Mouse (Mus musculus) megakaryocyte progenitor cell, adult 5-6 weeks (primary cell): ENCODE measurements around the gene Pgp. TPM values are rescaled to one million over a fixed set of nuclear protein-coding genes. Genes with fewer than 3 reads are reported as not detected.

Experiments
- ATAC-seq: replicated peaks from 2 replicates; pipeline ENCODE4 v1.8.0; 2016; ENCODE audit warnings: mild to moderate bottlenecking, moderate TSS enrichment, inconsistent platforms; ENCODE audit not compliant: poor library complexity
- total RNA-seq, 2 experiments: library from RNA; stranded (forward) in 1 of 2; stranded (reverse) in 1 of 2; fragments of 157-497, 149-512 nt in 1 of 2; fragments of 200-1000 nt in 1 of 2; gene quantifications; 2 replicates each; pipeline versions ENCODE4 v1.2.3 to v1.2.4; 2015 to 2017

The Pgp gene
- total RNA-seq, 2 experiments from 2014 or later: 16.6 to 25.4 TPM

DNA sequence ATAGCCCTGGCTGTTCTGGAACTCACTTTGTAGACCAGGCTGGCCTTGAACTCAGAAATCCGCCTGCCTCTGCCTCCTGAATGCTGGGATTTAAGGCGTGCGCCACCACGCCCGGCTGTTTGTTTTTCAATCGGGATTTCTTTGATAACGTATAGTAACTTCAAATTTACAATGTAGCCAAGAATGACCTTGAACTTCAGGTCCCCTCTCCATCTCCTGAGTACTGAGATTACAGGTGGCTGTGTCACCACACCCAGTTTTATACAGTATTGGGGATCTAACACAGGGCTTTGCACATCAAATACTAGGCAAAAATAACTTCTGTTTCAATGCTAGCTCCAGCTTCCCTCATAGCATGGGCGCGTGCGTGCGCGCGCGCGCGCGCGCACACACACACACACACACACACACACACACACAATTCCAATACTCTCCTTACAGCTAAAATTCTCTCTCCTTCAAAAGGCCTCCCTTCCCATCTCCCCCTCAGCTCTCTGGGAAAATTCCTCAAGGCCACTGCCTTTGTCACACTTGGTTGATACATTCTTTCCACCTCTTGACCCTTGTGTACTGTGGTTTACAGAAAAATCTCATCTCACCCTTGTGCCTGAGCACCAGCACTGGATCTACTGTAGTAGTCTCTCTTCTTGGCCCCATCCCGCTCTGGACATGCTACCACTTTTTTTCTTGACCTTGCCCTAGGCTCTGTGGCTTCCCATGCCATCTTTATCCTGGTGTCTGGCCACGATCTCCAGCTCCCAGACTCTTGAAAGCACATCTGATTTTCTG lies 11.0 kb downstream of the Pgp start:
- ATAC-seq: no peak

DNA sequence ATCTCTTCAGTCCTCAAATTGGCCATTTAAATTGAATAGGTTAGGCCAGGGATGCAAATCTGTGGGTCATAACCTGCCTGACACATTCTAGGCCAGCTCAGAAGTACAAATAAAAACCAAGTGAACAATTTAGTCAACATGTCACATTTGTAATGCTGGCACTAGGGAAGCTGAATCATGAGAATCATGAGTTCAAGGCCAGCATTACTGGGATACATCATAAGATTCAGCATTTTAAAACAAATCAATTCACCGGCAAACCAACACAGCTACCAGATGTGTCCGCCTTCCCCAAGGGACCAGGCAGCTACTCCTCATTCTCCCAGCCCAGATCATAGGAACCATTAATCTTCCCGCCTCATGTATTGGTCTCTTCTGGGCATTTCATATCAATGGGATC lies 13.3 kb downstream of the Pgp start:
- no peak for ATAC-seq

DNA sequence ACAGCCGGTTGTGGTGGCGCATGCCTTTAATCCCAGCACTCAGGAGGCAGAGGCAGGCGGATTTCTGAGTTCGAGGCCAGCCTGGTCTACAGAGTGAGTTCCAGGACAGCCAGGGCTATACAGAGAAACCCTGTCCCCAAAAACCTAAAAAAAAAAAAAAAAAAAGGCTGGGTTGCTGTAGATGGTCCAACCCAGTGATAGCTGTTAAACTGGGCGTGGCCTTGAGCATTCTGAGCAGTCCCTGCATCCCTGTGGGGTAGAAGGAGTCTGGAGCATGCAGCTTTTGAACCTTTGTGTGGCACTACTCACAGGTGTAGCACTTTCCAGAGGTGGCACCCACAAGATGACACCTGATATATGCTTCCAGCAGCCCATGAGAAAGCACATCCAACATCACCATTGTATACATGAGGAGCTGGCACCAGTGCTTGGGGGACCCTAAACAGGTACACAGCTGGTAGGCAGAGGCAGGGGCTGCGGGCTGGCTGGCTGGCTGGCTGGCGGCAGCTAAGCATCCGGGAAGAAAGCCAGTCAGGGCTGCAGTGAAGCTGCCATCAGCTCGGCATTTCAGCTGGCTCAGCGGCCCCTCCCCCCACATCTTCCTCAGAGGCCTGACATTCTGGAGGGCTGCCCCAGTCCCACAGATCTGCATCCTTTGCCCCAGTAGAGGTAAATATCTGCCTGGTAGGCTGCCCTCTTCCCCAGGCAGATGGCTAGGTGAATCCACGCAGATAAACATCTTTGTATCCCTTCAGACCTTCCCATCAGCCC lies 15.1 kb downstream of the Pgp start:
- no peak for ATAC-seq

DNA sequence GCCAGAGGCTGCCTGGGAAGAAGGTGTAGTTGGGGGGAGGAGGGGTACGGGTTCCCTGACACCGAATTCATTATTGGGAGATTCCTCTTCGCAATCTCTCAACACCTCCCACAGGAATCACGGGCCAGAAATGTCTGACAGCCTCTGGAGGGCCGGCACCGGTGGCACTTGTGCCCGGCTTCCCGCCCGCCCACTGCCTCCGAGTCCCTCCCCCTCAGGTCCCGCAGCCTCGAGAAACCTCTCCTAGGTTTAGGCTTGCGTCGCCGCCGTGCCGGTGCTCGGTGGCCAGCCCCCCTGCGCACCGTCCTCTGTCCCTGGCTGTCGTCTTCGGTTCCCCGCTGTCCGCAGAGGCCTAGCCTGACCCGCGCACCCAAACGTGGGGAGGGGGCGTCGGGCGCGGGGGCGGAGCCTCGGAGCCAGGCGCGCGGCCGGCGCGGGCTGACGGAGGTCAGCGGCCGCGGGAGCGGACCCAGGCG lies 18.0 kb downstream of the Pgp start, which contains the start of gene Caskin1:
Gene Caskin1, plus strand, starts transcription at position 416 of the 476 bp plus-strand sequence.
- 0 out of 2 replicates have a peak, but pooled peaks have one; percentile 39 for ATAC-seq

DNA sequence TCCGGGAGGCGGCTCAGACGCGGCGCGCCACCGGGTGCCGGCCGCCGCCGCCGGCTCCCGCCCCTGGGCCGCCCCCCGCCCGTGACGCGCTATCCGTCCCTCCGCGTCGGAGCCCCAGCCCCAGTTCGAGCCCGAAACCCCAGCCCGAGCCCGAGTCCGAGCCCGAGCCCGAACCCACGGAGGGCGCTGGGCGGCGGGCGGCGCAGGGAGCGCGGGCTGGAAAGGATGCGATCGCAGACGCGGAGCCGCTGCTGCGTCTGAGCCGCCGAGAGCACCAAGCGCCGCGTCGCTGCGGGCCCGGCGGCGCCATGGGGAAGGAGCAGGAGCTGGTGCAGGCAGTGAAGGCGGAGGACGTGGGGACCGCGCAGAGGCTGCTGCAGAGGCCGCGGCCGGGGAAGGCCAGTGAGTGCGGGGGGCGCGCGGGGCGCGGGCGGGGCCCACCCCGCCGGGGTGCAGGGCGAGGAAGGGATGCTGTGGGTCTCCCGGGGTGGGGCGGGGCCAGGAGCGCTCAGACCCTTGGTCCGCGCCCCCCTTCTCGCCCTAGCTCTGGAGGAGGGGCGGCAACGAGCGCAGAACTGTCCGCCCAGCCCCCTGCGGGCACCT lies 18.6 kb downstream of the Pgp start:
- ATAC-seq: peak; percentile 54

DNA sequence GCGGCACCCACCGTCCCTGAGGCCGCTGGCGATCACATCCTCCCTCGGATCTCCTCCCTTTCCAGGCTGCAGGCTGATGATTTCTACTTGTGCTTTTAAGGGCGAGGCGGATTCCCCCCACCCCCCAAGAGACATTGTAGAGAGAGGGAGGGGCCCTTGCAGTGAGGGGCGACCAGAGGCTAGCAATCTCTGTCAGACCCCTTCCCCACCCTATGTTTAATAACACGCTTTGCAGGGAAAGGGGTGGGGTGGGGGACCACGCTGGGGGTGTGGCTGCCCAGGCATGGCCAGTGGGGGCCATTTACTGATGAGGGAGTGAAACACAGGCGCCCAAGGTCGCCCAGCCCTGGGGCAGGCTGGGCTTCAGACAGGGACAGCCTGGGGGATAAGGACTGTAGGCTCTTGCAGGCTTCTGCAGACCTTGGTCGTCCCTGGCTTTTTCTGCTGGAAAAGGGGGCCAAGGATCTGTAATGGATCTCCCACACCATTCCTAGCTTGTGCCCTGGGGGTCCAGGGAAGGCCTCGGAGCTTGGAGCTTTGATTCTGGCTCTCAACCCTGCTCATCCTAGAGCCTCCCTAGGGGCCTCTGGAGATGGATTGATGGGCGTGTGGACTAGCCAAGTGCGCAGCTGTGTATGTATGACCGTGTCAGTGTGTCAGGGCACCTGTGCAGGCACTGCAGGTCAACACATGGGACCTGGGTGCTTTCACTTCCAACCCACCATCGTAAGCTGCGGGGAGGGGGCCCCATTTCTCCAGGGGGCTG lies 19.3 kb downstream of the Pgp start:
- no peak for ATAC-seq

DNA sequence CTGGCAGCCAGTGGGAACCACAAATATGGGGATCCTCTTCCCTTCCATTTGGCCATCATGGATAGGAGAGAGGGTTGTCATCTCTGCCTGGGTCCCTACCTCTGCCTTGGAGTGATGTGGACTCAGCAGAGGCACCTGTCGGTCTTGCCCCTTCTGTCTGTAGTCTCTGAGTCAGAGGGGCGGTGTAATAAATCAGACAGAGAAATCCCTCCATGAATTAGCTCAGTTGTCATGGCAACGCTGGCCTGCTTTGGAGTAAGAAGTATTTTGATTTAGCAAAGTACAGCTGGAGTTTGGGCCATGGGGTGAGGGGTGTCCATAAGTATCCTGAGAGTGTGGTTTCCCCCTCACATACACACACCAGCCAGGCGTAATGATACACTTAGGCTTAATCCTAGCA lies 20.2 kb downstream of the Pgp start:
- no peak for ATAC-seq

DNA sequence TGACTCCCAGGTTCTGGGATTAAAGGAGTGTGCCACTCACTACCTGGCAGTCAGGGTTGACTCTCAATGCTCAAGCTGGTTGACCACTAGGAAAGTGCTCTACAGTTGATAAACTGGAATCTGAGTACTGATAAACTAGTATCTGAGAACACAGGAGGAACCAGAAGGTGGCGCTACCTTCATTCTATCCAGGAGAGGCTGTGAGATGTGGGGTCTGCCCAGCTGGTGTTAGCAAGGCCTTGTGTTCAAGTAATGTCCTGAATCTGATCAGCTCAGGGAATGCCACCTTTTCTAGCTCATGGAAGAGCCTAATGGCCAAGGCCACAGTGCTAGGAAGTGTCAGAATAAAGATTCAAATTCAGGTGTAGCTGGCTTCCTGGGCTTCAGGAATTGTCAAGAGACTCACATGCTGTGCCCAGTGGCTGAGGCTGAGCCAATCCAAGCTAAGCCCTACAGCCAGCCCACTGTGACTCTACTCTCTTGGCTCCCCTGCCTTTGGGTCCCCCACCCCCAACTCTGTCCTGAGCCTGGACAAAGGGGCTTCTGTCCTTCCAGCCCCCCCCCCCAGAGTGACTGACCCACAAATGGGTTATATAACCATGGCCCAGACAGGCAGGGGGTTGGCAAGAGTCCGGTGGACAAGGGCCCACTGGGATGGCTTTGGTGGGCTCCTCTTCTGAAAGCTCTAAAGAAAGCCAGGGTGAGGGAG lies 24.6 kb downstream of the Pgp start:
- peak; percentile 85 for ATAC-seq

DNA sequence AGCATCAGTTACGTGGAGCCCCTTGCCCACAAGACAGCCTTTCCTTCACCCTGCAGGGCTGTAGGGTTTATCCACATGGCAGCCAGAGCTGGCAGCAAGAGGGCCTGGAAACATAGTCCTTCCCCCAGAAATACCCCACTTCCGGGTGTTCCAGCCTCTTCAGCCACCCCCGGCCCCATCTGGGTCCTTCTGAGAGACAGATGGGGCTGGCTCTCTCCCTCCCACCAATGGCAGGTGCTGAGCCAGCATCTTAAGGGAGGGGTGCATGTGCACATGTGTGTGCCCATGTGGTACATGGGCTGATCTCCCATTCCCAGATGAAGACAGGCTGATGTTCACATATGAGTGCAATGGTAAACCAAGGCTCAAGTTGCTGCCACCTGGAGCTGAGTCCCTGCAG lies 25.3 kb downstream of the Pgp start:
- ATAC-seq: no peak

DNA sequence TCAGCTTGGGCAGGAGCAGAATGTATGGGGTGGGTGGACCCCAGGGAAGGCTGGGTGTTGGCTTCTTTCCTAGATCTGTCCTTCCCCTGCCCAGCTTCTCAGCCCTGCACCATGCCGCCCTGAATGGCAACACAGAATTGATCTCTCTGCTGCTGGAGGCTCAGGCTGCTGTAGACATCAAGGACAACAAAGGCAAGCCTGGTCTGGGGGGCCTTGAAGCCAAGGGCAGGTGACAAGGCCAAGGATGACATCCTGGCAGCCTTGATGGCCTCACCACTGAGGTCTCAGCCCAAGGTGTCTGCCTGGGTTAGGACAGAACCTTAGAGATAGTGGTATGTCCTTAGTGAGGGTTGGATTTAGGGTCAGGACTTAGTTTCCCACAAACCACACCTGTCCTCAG lies 25.8 kb downstream of the Pgp start:
- ATAC-seq: no peak

DNA sequence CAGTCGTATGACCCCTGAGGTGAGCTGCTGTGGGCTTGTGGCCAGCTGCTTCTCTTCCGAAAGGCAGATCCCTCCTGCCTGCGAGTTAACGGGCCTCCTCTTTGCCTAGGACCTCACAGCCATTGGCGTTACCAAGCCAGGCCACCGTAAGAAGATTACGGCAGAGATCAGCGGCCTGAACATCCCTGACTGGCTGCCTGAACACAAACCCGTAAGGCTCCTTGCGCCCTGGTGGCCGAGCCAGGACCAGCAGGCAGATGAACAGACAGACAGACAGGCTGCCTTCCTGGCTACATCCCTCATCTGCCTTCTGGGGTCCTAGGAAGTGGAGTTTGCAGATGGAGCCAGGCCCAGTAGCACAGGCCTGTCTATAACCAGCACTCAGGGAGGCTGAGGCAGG lies 32.0 kb downstream of the Pgp start:
- ATAC-seq: peak; percentile 59

DNA sequence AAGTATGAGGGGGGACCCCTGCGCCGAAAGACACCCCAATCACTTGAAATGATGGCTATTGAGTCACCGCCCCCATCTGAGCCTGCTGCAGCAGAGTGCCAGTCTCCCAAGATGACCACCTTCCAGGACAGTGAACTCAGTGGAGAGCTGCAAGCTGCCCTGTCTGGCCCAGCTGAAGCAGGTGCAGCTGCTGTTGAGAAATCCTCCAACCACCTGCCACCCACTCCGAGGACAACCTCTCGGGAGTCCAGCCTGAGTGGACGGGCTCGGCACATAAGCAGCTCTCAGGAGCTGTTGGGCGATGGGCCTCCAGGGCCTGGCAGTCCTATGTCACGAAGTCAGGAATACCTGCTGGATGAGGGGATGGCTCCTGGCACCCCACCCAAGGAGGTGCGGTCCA lies 33.9 kb downstream of the Pgp start:
- ATAC-seq: no peak

DNA sequence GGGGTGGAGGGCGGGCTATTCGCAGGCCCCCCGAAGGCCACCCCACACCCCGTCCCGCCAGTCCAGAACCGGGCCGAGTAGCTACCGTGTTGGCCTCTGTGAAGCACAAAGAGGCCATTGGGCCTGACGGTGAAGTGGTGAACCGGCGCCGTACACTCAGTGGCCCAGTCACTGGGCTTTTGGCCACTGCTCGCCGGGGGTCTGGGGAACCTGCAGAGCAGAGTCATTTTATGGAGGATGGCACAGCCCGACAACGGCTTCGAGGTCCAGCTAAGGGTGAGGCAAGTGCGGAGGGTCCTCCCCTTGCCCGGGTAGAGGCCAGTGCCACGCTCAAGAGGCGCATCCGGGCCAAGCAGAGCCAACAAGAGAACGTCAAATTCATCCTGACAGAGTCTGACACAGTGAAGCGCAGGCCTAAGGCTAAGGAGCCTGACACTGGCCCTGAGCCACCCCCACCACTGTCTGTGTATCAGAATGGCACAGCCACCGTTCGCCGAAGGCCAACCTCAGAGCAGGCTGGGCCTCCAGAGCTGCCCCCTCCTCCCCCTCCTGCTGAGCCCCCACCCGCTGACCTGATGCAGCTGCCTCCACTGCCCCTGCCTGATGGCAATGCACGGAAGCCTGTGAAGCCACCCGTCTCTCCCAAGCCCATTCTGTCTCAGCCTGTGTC lies 35.2 kb downstream of the Pgp start:
- ATAC-seq: no peak

DNA sequence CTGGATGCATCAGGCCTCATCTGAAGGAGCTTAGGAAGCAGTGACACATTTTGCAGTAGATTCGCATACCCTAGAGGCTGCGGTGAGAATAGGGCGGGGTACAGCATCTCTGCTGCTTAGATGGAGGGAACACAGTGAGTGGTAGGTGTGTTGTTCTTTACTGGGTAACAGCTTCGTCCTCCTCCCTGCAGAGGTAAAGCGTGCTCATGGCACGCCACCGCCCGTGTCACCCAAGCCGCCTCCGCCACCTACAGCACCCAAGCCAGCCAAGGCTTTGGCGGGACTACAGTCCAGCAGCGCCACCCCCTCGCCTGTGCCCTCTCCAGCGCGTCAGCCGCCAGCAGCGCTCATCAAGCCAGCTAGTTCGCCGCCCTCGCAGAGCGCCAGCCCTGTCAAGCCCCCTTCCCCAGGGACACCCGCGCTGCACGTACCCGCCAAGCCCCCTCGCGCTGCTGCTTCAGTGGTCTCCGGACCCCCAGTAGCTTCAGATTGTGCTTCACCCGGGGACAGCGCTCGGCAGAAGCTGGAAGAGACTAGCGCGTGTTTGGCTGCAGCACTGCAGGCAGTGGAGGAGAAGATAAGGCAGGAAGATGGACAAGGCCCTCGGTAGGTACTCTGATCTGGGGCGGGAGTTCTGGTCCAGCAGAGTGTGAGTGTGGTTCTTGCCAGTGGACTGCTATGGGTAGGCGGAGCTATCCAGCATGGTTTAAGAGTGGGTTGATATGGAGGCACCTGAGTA lies 36.3 kb downstream of the Pgp start:
- 0 out of 2 replicates have a peak, but pooled peaks have one; percentile 18 for ATAC-seq

DNA sequence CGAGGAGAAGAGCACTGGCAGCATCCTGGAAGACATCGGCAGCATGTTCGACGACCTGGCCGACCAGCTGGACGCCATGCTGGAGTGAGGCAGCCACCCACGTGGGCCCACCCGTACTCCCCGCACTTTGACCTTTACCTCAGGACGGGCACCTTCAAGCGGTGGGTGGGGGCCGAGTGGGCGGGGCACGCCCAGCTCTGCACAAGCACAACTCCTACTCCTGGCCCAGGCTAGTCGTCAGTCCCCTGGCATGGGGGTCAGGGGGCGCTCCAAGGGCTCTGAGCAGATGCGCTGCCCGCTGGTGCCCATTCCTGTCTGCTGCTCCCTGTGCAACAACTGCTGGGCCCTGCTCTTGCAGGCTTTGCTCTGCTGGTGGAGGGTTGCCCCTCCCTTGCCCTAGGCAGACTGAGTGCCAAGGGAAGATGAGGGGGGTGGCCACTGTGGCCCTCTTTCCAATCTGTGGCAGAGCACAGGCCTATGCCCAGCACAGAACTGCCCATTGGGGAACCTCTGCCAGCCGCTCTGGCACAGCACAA lies 37.0 kb downstream of the Pgp start:
- no peak for ATAC-seq

DNA sequence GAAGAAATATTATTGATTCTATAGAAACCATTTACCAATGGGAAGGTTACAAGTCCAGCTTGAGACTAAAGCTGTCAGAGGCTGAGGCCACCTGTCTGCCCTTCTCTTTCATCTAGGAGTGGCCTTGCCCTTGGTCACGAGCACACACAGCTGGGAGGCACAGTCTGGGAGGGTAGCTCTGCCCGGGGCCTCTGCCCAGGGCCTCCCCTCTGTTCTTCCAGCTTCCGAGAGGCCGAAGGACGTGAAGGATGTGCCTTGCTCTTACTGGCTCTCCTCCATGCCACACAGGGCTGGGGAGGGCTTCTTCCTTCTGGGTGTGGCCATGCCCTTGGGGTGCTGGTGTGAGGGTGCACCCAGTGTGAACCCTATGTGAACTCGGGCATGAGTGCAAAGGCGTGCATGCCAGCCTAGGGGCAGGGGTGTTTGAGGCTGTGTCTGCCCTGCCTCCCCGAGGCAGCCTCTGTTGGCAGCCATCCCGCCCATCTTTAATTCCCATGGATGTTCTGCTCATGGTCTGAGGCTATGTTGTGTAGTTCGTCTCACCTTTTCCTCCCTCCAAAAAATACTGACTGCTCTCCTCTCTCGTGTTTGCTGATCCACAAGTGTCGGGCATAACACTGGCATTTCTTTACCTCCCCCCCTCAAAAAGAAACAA lies 37.7 kb downstream of the Pgp start:
- no peak for ATAC-seq

DNA sequence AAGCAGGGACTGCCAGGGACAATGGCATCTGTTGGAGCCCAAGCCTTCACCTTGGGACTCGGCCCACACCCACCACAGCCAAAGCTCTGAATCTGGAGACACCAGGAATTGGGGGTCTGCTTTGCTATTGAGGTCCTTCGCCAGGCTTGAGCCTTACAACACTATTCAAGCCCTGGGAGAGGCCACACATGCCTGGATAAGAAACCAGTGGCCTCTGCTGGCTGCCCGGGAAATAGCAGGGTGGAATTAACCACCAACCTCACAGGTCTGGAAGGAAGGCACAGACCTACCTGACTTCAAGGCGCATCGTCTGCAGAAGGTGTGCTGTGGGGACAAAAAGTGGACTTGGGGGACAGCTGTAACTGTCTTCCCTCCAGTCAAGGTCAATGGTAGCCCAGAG lies 43.4 kb downstream of the Pgp start:
- peak; percentile 73 for ATAC-seq
